Mouse (Mus musculus) forebrain, embryonic 15.5 days (tissue): Measurements from ENCODE around the gene Wbp11. TPM values are rescaled to one million over a fixed set of nuclear protein-coding genes. Genes with fewer than 3 reads are reported as not detected.
"Not testable (repeated sequence)": the region's sequence is repeated elsewhere in the genome, so short reads cannot be mapped to it uniquely, and the experiment has no call there.

ENCODE experiments used
- ATAC-seq: fragments of 200-750 bp; cut with Nextera tagmentation; replicated peaks from 2 replicates; pipeline ENCODE4 v1.8.0; 2017; ENCODE audit warnings: mild to moderate bottlenecking, moderate TSS enrichment, moderate library complexity
- H3K27ac ChIP-seq: fragments of 300-500 bp; sonication (generic); replicated peaks from 2 replicates; pipeline ENCODE4 v1.5.1; 2015; ENCODE audit warnings: mild to moderate bottlenecking, inconsistent platforms
- H3K27me3 ChIP-seq: fragments of 300-500 bp; sonication (generic); 2 replicates; pipeline ENCODE4 v1.6.1; 2015; ENCODE audit warnings: inconsistent platforms
- H3K36me3 ChIP-seq: fragments of 300-500 bp; sonication (generic); 2 replicates; pipeline ENCODE4 v1.6.1; 2015; ENCODE audit warnings: mild to moderate bottlenecking, inconsistent platforms
- H3K4me1 ChIP-seq: fragments of 300-500 bp; sonication (generic); 2 replicates; pipeline ENCODE4 v1.6.1; 2015; ENCODE audit warnings: inconsistent platforms
- H3K4me2 ChIP-seq: fragments of 300-500 bp; sonication (generic); replicated peaks from 2 replicates; pipeline ENCODE4 v1.6.1; 2015; ENCODE audit warnings: mild to moderate bottlenecking, inconsistent platforms
- H3K4me3 ChIP-seq: fragments of 300-500 bp; sonication (generic); 2 replicates; pipeline ENCODE4 v1.5.1; 2015; ENCODE audit warnings: mild to moderate bottlenecking, inconsistent platforms
- H3K9ac ChIP-seq: fragments of 300-500 bp; sonication (generic); replicated peaks from 2 replicates; pipeline ENCODE4 v1.6.1; 2015; ENCODE audit warnings: mild to moderate bottlenecking, inconsistent platforms
- H3K9me3 ChIP-seq: fragments of 300-500 bp; sonication (generic); 2 replicates; pipeline ENCODE4 v1.6.1; 2016; ENCODE audit warnings: inconsistent platforms
- WGBS: fragments of 180-500 bp; shearing (Covaris S2); methylation state at CpG from one replicate; pipeline ENCODE4 v1.1.7; 2015; ENCODE audit warnings: mixed read lengths; 5-methylcytosine and 5-hydroxymethylcytosine counted together
- polyA plus RNA-seq: library from polyadenylated mRNA; unstranded; fragments of >200 nt; fragmentation: Nextera tagmentation; extraction: Ambion mirVana; gene quantifications from 2 replicates; pipeline ENCODE4 v1.2.1, GENCODE M21; 2015

The Wbp11 gene
- polyA plus RNA-seq, 1 experiment from 2014 or later = 82.5 TPM

DNA sequence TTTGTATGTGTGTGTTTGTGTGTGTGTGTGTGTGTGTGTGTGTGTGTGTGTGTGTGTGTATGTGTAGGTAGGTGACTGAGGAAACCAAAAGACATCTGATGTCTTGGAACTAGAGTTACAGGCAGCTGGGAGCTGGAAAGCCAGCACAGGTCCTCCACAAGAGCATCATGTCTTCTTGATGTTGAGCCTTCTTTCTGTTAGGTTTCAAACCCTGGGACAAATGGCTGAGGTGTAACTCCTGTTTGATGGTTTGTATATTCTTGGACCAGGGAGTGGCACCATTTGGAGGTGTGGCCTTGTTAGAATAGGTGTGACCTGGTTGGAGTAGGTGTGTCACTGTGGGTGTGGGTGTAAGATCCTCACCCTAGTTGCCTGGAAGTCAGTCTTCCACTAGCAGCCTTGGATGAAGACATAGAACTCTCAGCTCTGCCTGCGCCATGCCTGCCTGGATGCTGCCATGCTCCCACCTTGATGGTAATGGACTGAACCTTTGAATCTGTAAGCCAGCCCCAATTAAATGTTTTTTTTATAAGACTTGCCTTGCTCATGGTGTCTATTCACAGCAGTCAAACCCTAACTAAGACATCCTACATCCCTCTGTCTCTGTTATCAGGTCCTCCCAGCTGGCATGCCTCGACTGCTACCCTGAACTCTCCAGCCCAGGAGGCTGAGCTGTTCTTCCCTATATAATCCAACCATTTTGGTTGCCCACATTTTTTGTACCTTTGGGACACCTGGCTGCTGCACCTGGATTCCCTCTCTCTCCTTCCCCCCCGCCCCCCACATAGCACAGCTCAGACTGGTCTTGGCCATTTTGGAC lies 29.9 kb downstream of the Wbp11 start:
- not testable (repeated sequence) for H3K9me3 ChIP-seq, H3K4me2 ChIP-seq, ATAC-seq, H3K36me3 ChIP-seq, H3K4me3 ChIP-seq, H3K9ac ChIP-seq, H3K27ac ChIP-seq, H3K27me3 ChIP-seq
- WGBS = 90% methylated on average over 3 of the region's 3 CpGs
- peaks cover 14% of the 10 kb centered on the region for H3K4me1 ChIP-seq

DNA sequence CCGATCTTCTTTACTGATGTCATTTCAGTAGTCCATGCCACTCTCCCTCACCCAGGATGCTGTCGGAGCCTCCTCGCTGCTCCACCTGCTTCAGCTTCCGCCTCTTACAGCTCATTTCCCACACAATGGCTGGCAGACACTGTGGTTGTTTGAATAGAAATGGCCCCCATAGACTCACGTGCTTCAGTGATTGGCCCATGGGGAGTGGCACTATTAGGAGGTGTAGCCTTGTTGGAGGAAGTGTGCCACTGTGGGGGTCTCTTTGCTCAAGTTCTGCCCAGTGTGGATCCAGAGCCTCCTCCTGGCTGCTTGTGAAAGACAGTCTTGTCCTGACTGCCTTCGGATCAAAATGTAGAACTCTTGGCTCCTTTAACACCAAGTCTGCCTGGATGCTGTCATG lies 32.2 kb downstream of the Wbp11 start:
- H3K9me3 ChIP-seq = no peaks in the 10 kb centered on the region
- H3K9ac ChIP-seq = no peak overlapping the region
- whole genome bisulfite sequencing = 58% methylated on average over 6 of the region's 6 CpGs
- H3K27me3 ChIP-seq = 0 out of 2 replicates have a peak, but pooled peaks cover 3% of the 10 kb centered on the region
- H3K27ac ChIP-seq = no peak overlapping the region
- H3K36me3 ChIP-seq = no peaks in the 10 kb centered on the region
- no peak for ATAC-seq
- H3K4me2 ChIP-seq = no peak overlapping the region
- peaks cover 13% of the 10 kb centered on the region for H3K4me1 ChIP-seq
- no peak overlapping the region for H3K4me3 ChIP-seq

DNA sequence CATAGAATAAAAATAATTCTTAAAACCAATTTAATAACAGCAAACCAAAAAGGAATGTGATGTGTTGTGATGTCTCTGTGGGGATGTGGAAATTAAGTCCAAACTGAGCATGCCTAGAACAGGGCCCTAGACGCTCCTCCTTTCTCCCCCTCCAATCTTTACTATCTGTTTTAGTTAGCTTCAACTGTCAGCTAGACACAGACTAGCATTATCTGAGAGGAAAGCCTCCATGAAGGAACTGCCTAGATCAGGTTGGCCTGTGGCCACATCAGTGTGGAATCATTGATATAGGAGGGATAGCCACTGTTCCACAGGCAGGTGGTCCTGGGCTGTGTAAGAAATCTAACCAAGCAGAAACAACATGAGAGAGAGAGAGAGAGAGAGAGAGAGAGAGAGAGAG lies 32.9 kb downstream of the Wbp11 start:
- 56% methylated on average over 1 of the region's 1 CpGs for WGBS
- peaks cover 13% of the 10 kb centered on the region for H3K4me1 ChIP-seq
- no peak for ATAC-seq

DNA sequence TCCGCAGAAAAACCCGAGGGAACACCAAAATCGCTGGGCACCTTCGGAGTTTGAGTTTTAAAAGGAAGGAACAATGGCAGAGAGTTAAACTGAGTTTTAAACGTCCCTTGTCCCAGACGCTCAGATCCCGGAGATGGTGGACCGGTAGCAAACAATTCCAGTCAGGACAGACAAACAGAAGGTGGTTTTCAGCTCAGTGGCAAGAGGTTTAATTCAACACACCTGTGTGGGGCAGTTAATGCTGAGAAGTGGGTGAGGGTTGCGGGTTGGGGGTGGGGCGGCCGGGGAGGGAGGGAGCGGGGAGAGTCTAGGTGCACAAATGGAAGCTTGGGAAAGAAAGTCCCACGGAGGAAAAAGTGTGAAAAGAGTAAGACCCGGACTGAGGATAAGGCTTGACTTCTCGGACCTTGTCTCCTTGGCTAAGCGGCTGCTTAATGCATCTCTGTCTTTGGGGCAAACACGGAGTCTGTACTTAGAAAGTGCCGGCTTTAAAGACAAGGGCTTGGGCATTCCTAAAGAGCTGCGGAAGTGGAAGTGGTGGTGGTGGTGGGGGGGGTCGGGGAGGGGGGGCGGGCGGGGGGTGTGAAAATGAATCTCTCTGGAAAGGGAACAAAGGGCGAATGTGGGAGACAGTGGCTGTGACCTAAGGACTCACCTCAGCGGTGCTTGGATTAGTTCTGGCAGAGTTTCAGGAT lies 34.1 kb downstream of the Wbp11 start:
- peak overlapping the region; percentile 62 for H3K4me2 ChIP-seq
- H3K4me3 ChIP-seq = peak overlapping the region; percentile 33
- H3K9me3 ChIP-seq = no peaks in the 10 kb centered on the region
- H3K4me1 ChIP-seq = peaks cover 13% of the 10 kb centered on the region
- WGBS = under 1% methylated on average over 22 of the region's 24 CpGs
- ATAC-seq = 0 out of 2 replicates have a peak, but pooled peaks have one; percentile 55
- no peaks in the 10 kb centered on the region for H3K36me3 ChIP-seq
- H3K27me3 ChIP-seq = 0 out of 2 replicates have a peak, but pooled peaks cover 3% of the 10 kb centered on the region
- peak overlapping the region; percentile 6; the same call in 1 of the 2 replicates for H3K9ac ChIP-seq
- H3K27ac ChIP-seq = no peak overlapping the region

More for the DNA sequence above, 32.9 kb downstream of the Wbp11 start:
- no peak overlapping the region for H3K4me3 ChIP-seq
- H3K27me3 ChIP-seq = 0 out of 2 replicates have a peak, but pooled peaks cover 3% of the 10 kb centered on the region
- no peak overlapping the region for H3K4me2 ChIP-seq
- H3K27ac ChIP-seq = no peak overlapping the region
- no peak overlapping the region for H3K9ac ChIP-seq
- H3K36me3 ChIP-seq = no peaks in the 10 kb centered on the region
- H3K9me3 ChIP-seq = no peaks in the 10 kb centered on the region

DNA sequence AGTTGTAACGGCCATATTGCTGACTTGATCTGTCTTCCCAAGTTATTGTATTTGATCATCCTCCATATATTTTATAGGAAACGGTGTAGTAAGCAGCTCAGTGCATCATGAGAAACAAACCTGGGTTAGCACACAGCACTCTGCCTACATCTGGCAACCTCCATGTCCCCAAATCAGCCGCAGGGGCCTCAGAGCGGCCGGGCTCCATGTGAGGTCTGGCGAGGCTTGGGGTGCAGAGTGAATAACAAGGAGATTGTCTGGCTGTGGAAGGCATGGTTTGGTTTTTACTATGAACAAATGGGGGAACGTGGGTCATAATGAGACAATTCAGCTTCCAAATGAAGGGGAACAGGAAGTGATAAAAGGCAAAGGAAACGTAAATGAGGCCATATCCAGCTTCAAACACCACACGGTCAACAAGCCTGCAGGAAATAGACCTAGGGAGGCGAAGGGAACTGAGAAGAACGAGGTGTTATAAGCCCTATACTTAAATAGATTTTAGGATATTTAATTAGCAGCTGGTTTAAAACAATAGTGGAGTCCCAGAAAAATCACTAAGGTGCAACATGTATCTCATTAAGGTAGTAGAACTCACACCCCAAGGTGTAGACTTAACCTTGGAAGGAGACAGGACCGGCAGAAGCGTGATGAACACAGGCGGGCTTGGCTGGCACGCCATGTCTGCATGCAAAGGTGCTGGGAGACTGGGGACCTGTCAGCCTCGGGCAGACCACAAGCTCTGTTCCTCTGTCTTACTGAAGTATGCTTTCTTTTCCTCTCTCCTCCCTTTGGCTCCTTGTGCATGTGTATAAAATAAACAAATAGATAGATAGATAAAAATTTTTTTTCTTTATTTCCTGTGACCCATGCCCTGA lies 34.9 kb downstream of the Wbp11 start:
- Histone ChIP-seq H3K4me3 (peak overlapping the region; percentile 33), H3K4me2 (peak overlapping the region; percentile 62), H3K4me1 (peaks cover 13% of the 10 kb centered on the region), H3K27ac (no peak overlapping the region), H3K27me3 (0 out of 2 replicates have a peak, but pooled peaks cover 3% of the 10 kb centered on the region), H3K36me3 (no peaks in the 10 kb centered on the region), H3K9ac (peak overlapping the region; percentile 6; the same call in 1 of the 2 replicates), H3K9me3 (no peaks in the 10 kb centered on the region)
- no peak for ATAC-seq
- WGBS = 23% methylated on average over 16 of the region's 16 CpGs

DNA sequence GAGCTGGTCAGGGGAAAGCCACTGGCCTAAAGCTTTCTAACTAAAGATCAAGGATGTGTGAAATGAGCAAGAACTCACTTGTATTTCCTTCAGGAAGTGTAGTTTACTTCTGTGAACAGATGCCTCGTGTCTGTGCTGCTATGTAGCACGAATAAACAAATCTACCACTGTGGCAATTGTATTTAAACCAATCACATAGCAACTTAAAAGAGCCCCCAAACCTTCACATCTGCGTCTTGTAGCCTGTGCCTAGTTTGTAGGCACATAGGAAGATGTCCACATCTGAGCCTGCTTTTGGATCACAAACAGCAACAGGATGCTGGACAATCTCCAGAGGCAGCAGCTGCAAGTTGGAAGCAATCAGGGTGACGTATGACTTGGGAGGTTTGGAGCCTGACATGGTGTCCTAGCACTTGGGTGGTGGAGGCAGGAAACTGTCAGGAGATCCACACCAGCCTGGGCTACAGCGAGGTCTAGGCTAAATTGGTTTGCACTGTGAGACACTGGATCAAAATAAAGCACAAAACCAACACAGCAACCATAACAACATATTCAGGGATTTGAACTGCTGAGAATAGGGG lies 38.6 kb downstream of the Wbp11 start:
- H3K27ac ChIP-seq = no peak overlapping the region
- H3K4me1 ChIP-seq = peaks cover 13% of the 10 kb centered on the region
- WGBS = 82% methylated on average over 5 of the region's 5 CpGs
- no peaks in the 10 kb centered on the region for H3K9me3 ChIP-seq
- H3K4me2 ChIP-seq = no peak overlapping the region
- H3K9ac ChIP-seq = no peak overlapping the region
- no peak overlapping the region for H3K4me3 ChIP-seq
- ATAC-seq = no peak
- H3K27me3 ChIP-seq = 0 out of 2 replicates have a peak, but pooled peaks cover 3% of the 10 kb centered on the region
- no peaks in the 10 kb centered on the region for H3K36me3 ChIP-seq

DNA sequence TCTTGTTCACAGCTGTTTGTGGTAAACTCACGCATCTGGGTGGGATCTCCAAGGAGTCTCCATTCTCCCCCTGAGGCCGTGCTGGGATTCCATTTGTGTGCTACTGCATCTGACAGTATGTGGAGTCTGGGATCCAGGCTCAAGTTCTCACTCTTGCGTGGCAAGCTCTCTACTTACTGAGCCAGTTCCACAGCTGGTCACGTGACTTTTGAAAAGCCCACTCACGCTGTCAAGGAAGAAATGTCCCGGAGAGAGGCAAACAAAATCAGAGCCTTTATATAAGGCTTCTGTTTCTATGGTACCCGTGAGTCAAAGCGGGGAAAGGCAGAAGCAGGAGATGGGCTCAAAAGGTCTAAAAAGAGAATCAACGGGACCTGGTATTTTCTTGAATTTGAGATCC lies 45.3 kb downstream of the Wbp11 start:
- Histone ChIP-seq H3K4me2 (no peak overlapping the region), H3K27me3 (no peaks in the 10 kb centered on the region), H3K36me3 (no peaks in the 10 kb centered on the region), H3K9me3 (no peaks in the 10 kb centered on the region), H3K4me3 (no peak overlapping the region), H3K4me1 (no peaks in the 10 kb centered on the region), H3K9ac (no peak overlapping the region), H3K27ac (no peak overlapping the region)
- WGBS = 83% methylated on average over 9 of the region's 9 CpGs
- no peak for ATAC-seq

DNA sequence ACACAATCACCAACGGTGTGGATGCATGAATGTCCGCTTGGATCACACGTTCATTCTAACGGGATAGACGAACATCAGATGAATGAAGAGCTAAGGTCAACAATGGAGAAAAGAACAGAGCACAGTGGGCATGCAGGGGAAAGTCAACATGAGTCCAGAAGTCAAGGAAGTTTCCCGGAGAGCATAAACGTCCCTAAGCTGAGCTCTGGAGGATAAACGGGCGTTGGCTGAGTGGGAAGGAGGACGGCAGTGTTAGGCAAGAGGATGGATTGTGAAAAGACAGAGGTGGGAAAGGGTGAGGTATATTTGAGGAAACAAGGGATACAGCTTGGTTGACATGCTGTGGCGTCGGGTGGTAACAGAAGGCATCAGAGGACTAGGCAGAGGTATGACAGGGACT lies 45.9 kb downstream of the Wbp11 start:
- 85% methylated on average over 12 of the region's 12 CpGs for WGBS
- no peaks in the 10 kb centered on the region for H3K4me1 ChIP-seq
- no peaks in the 10 kb centered on the region for H3K36me3 ChIP-seq
- H3K4me3 ChIP-seq = no peak overlapping the region
- no peaks in the 10 kb centered on the region for H3K9me3 ChIP-seq
- no peaks in the 10 kb centered on the region for H3K27me3 ChIP-seq
- H3K9ac ChIP-seq = no peak overlapping the region
- no peak for ATAC-seq
- H3K27ac ChIP-seq = no peak overlapping the region
- no peak overlapping the region for H3K4me2 ChIP-seq

DNA sequence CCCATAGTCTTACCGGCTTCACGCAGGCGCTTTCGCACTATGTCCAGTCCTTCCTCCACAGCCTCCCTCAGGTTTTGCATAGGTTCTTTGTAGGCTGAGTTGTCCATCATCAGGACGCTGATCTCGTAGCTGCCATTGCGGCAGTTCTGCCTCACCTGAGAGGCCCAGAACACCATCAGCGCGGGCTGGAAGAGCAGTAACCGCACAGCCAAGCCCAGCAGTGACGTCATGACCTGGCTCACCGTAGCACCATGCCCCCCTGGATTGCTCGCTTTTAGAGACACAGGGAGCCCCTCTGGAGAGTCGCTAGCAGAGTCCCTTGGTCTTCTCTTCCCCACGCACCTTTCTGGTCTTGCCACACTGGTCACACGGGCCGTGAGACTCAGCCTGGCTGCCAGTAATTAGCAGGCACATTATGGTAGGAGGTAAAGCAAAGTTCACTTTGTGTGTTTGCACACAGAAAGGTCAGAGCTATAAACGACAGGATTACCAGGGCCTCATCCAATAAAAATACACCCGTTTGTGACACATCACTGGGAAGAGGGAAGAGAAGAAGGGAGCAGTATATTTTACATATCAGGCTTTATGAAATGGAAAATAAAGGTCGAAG lies 46.6 kb downstream of the Wbp11 start, which contains the start of gene Gucy2c:
TSS of gene Gucy2c (minus strand) at position 389 of the 610 bp plus-strand sequence.
- Histone ChIP-seq H3K4me3 (no peak within 1 kb of the TSS), H3K36me3 (no peaks in the 10 kb centered on the region), H3K4me1 (no peaks in the 10 kb centered on the region), H3K9ac (no peak within 1 kb of the TSS), H3K27ac (no peak within 1 kb of the TSS), H3K9me3 (no peaks in the 10 kb centered on the region), H3K27me3 (no peaks in the 10 kb centered on the region), H3K4me2 (no peak within 1 kb of the TSS)
- no peak for ATAC-seq
- 81% methylated on average over 20 of the region's 20 CpGs for WGBS

DNA sequence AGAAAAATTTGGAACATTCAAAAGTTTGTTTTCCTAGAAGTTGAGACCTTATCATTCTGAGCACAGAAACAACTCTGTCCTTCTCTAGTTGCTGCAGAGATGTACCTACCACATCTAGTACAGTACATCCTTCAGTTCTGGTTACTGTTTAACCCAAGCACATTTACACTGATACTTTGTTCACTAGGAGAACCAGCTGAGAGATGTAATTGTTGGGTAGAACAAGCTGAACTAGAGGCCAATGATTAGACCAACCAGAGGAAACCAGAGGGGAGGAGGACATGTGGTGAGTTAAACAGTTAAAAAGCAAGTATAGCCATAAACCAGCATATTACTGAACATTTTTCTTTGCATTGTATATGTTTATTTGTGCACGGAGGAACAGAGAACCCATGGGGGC lies 51.6 kb downstream of the Wbp11 start:
- H3K27me3 ChIP-seq = no peaks in the 10 kb centered on the region
- no peaks in the 10 kb centered on the region for H3K9me3 ChIP-seq
- no peak overlapping the region for H3K4me3 ChIP-seq
- WGBS = 90% methylated on average over 1 of the region's 1 CpGs
- no peak overlapping the region for H3K27ac ChIP-seq
- no peaks in the 10 kb centered on the region for H3K36me3 ChIP-seq
- no peak overlapping the region for H3K4me2 ChIP-seq
- H3K4me1 ChIP-seq = no peaks in the 10 kb centered on the region
- no peak overlapping the region for H3K9ac ChIP-seq
- ATAC-seq = no peak

DNA sequence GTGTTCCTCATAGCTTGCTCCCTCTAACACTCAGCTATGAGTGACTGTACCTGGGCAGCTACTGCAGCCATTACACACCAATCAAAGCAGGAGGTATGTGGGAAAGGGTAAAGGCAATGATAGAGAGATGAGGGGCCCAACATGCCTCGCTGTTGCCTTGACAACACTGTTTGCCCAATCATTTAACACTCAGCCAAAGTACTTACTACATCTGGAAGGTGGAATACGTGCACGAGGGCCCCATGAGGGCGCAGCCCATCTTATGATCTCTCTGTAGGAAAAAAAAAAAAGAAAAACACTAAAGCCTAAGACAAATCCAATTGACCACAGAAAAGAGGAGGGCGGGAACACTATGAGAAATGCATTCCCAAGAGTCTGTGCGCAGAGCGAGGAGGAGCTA lies 58.2 kb downstream of the Wbp11 start:
- Histone ChIP-seq H3K27me3 (no peaks in the 10 kb centered on the region), H3K4me3 (no peak overlapping the region), H3K4me2 (no peak overlapping the region), H3K9ac (no peak overlapping the region), H3K9me3 (no peaks in the 10 kb centered on the region), H3K36me3 (no peaks in the 10 kb centered on the region), H3K27ac (no peak overlapping the region), H3K4me1 (no peaks in the 10 kb centered on the region)
- 85% methylated on average over 7 of the region's 7 CpGs for WGBS
- ATAC-seq = no peak
